8 mouse cellular contexts compared by ENCODE assay signal in the genomic region with DNA sequence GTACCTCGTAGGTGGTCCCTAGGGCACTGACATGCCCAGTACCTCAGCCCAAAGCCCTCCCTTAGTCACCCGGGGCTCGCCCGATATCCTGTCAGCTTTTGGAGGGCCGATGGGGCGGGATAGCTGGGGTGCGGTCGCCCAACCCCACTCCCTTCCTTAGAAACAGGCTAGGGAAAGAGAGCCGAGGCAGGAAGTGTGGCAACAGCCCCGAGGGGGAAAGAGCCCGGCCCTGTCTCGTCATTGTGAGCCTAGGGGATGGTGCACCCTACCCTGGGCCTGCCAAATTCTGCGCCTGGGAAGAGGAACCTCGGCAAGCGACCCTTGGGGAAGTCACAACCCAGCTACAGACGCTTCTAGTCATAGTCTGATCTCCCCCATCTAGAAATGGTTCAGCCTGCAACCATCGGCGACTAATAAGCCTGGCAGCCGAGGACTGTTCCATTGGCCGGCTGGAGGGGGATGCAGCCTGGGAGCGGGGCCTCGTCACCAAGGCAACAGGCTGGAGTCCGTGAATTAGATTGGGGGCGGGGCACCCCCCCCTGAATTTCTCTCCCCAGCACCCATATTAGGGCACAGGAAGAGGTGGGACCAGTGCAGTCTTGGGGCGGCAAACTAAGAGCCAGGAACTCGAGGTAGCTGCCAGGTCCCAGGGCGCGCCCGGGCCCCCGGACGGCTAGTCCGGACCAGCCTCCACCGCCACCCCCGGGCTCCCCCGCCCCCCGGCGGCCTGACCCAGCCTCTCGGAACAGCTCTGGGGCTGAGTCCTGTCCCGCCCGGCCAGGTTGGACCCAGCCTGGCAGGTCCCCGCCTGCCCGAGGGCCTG. TPM values are rescaled to one million over a fixed set of nuclear protein-coding genes. Genes with fewer than 3 reads are reported as not detected.
A peak's percentile ranks its signal among the peaks of the same experiment; 100 is the strongest.
DNase-seq lines count a peak whose midpoint lies in the region; ATAC-seq and TF ChIP-seq lines count a peak whose summit lies in the region.

No protein-coding gene starts in this region.

- intact Hi-C loops in heart, postnatal 25 days (cut with DNase I): loop anchor here (5.0 kb wide), 2 partner anchors 318 to 452 kb away; partner anchors contain the start of genes 4921524J17Rik and Ier2

- H3K4me2 ChIP-seq in forebrain, embryonic 15.5 days (replicated peaks): peak overlapping the region; percentile 90
- peak overlapping the region; percentile 99 for H3K4me2 ChIP-seq in neural tube, embryonic 15.5 days

- TF ChIP-seq POLR2A in lung, adult 2 months (IDR thresholded peaks at IDR 0.05; ENCODE audit: borderline replicate concordance, extremely low read depth, low read depth, low read length): peak; percentile 52; the same call in 1 of the 2 replicates

- no peaks in the 10 kb centered on the region for H3K36me3 ChIP-seq in ES-E14 (ENCODE audit: control insufficient read depth, insufficient read depth, low read length, poor library complexity, severe bottlenecking)
- H3K36me3 ChIP-seq in forebrain, embryonic 15.5 days: 0 out of 2 replicates have a peak, but pooled peaks cover 5% of the 10 kb centered on the region
- H3K36me3 ChIP-seq in neural tube, embryonic 15.5 days: peaks cover 5% of the 10 kb centered on the region

- no peak for DNase-seq in ES-E14 (ENCODE audit: low read depth, low spot score)
- peak; percentile 90 for DNase-seq in cerebellum, adult 11-12 months
- peak; percentile 93 for DNase-seq in heart, postnatal 25 days (ENCODE audit: low spot score)
- peak; percentile 95 to 96 for DNase-seq in layer of hippocampus, adult 2 months (ENCODE audit: low spot score in 2 of 2)
- peak; percentile 88 for DNase-seq in lung, adult 2 months
- peak; percentile 86 for DNase-seq in testis, postnatal 14 days (ENCODE audit: low spot score)

- peak overlapping the region; percentile 64 to 77 for H3K4me3 ChIP-seq in ES-E14 (ENCODE audit: insufficient read depth in 1 of 2, low read depth in 1 of 2, low read length in 2 of 2, poor library complexity in 1 of 2, severe bottlenecking in 1 of 2)
- H3K4me3 ChIP-seq in forebrain, embryonic 15.5 days: peak overlapping the region; percentile 33
- peak overlapping the region; percentile 85 for H3K4me3 ChIP-seq in layer of hippocampus, adult 2 months
- peak overlapping the region; percentile 60 for H3K4me3 ChIP-seq in lung, adult 2 months (replicated peaks; ENCODE audit: extremely low read depth, low read depth, low read length)
- H3K4me3 ChIP-seq in neural tube, embryonic 15.5 days (replicated peaks): peak overlapping the region; percentile 59

- WGBS in forebrain, embryonic 15.5 days: 3% methylated on average over 42 of the region's 42 CpGs
- 1% methylated on average over 33 of the region's 42 CpGs for WGBS in lung, adult 2 months
- WGBS in neural tube, embryonic 15.5 days: 3% methylated on average over 40 of the region's 42 CpGs

- H3K4me1 ChIP-seq in ES-E14 (ENCODE audit: control insufficient read depth in 2 of 2, insufficient read depth in 2 of 2, low read length in 2 of 2, poor library complexity in 1 of 2): peaks cover 11 to 25% of the 10 kb centered on the region in 2 experiments; a peak in 3 of 4 replicates
- peaks cover 67% of the 10 kb centered on the region for H3K4me1 ChIP-seq in forebrain, embryonic 15.5 days
- H3K4me1 ChIP-seq in lung, adult 2 months (ENCODE audit: control insufficient read depth, insufficient read depth, low read length): peaks cover 49% of the 10 kb centered on the region
- peaks cover 69% of the 10 kb centered on the region for H3K4me1 ChIP-seq in neural tube, embryonic 15.5 days

- peak; percentile 33; the same call in 1 of the 2 replicates for ATAC-seq in forebrain, embryonic 15.5 days (replicated peaks)
- peak; percentile 48 for ATAC-seq in neural tube, embryonic 15.5 days (ENCODE audit: low FRiP score)

- no peak for TF ChIP-seq CTCF in layer of hippocampus, adult 2 months (conservative IDR thresholded peaks at IDR 0.05)
- no peak for TF ChIP-seq CTCF in lung, adult 2 months (IDR thresholded peaks at IDR 0.05; ENCODE audit: insufficient read depth, low read length)

- no peaks in the 10 kb centered on the region for H3K9me3 ChIP-seq in ES-E14 (ENCODE audit: control insufficient read depth, insufficient read depth, low read depth, low read length)
- H3K9me3 ChIP-seq in forebrain, embryonic 15.5 days: no peaks in the 10 kb centered on the region
- H3K9me3 ChIP-seq in neural tube, embryonic 15.5 days (replicated peaks): no peaks in the 10 kb centered on the region

- peak overlapping the region; percentile 70 for H3K27ac ChIP-seq in ES-E14 (ENCODE audit: insufficient read depth, low read depth, low read length, poor library complexity, severe bottlenecking)
- peak overlapping the region; percentile 31 for H3K27ac ChIP-seq in forebrain, embryonic 15.5 days (replicated peaks)
- H3K27ac ChIP-seq in layer of hippocampus, adult 2 months: peak overlapping the region; percentile 99
- H3K27ac ChIP-seq in neural tube, embryonic 15.5 days (replicated peaks): peak overlapping the region; percentile 65

- peak overlapping the region; percentile 57 for H3K9ac ChIP-seq in ES-E14 (ENCODE audit: insufficient read depth, low read depth, low read length, poor library complexity, severe bottlenecking)
- H3K9ac ChIP-seq in forebrain, embryonic 15.5 days (replicated peaks): peak overlapping the region; percentile 1; the same call in 1 of the 2 replicates
- H3K9ac ChIP-seq in neural tube, embryonic 15.5 days (replicated peaks): peak overlapping the region; percentile 48

- H3K27me3 ChIP-seq in forebrain, embryonic 15.5 days: peaks cover 13% of the 10 kb centered on the region; the same call in 1 of the 2 replicates
- H3K27me3 ChIP-seq in neural tube, embryonic 15.5 days (replicated peaks): peaks cover 10% of the 10 kb centered on the region

- in situ Hi-C loops in ES-E14 (cut with MboI; ENCODE audit: low sequenced_read_pairs in 2 of 2, unreplicated experiment in 2 of 2): no loop called here

TF ChIP-seq in ES-E14, 5 proteins besides CTCF, POLR2A, EP300 and RAD21:
- no peak for TF ChIP-seq ZC3H11A (IDR thresholded peaks at IDR 0.05; ENCODE audit: borderline replicate concordance, low read depth, low read length)
- TF ChIP-seq HCFC1 (IDR thresholded peaks at IDR 0.05; ENCODE audit: borderline replicate concordance, insufficient read depth, low read length): 0 out of 2 replicates have a peak, but pooled peaks have one; percentile 46
TF ChIP-seq in ES-E14: peak in this region for 1.

RNA-seq across cellular contexts. Expression of gene Junb, which starts 1.3 kb away (rescaled TPM):
- 53.8 and 57.6 TPM in 2 replicates for total RNA-seq in ES-E14 (2012; rRNA removed)
- 7.6 TPM in 2 replicates for polyA plus RNA-seq in forebrain, embryonic 15.5 days (2015; fragmentation: Nextera tagmentation; extraction: Ambion mirVana)
- 10 to 100 TPM; 13.8 to 17.2 TPM for total RNA-seq in heart, postnatal 25 days (2021)
- total RNA-seq in layer of hippocampus, adult 2 months (2021): 10 to 100 TPM; 57.7 to 63.0 TPM
- 80.8 and 125 TPM in 2 replicates for polyA plus RNA-seq in lung, adult 2 months (2012; rRNA removed)
- polyA plus RNA-seq in neural tube, embryonic 15.5 days (2015; fragmentation: Nextera tagmentation; extraction: Ambion mirVana): 9.4 and 15.1 TPM in 2 replicates

RNA-seq across cellular contexts. Expression of gene Rnaseh2a, which starts 10.2 kb away (rescaled TPM):
- 160 and 174 TPM in 2 replicates for total RNA-seq in ES-E14 (2012; rRNA removed)
- polyA plus RNA-seq in forebrain, embryonic 15.5 days (2015; fragmentation: Nextera tagmentation; extraction: Ambion mirVana): 96.4 and 98.5 TPM in 2 replicates
- 10 to 100 TPM; 45.2 to 48.2 TPM for total RNA-seq in heart, postnatal 25 days (2021)
- 10 to 100 TPM; 43.0 to 46.9 TPM for total RNA-seq in layer of hippocampus, adult 2 months (2021)
- 27.4 and 30.4 TPM in 2 replicates for polyA plus RNA-seq in lung, adult 2 months (2012; rRNA removed)
- polyA plus RNA-seq in neural tube, embryonic 15.5 days (2015; fragmentation: Nextera tagmentation; extraction: Ambion mirVana): 55.0 and 81.5 TPM in 2 replicates

RNA-seq across cellular contexts. Expression of gene Prdx2, which starts 10.4 kb away (rescaled TPM):
- total RNA-seq in ES-E14 (2012; rRNA removed): 259 and 328 TPM in 2 replicates
- 1,445 and 1,467 TPM in 2 replicates for polyA plus RNA-seq in forebrain, embryonic 15.5 days (2015; fragmentation: Nextera tagmentation; extraction: Ambion mirVana)
- total RNA-seq in heart, postnatal 25 days (2021): 100 to 1,000 TPM; 650 to 659 TPM
- 100 to 1,000 TPM; 323 to 345 TPM for total RNA-seq in layer of hippocampus, adult 2 months (2021)
- 93.2 and 117 TPM in 2 replicates for polyA plus RNA-seq in lung, adult 2 months (2012; rRNA removed)
- 930 and 1,070 TPM in 2 replicates for polyA plus RNA-seq in neural tube, embryonic 15.5 days (2015; fragmentation: Nextera tagmentation; extraction: Ambion mirVana)

RNA-seq across cellular contexts. Expression of gene Gm49661, which starts 10.6 kb away (rescaled TPM):
- not detected in 2 replicates for total RNA-seq in ES-E14 (2012; rRNA removed)
- not detected in 2 replicates for polyA plus RNA-seq in forebrain, embryonic 15.5 days (2015; fragmentation: Nextera tagmentation; extraction: Ambion mirVana)
- not detected for total RNA-seq in heart, postnatal 25 days (2021)
- not detected for total RNA-seq in layer of hippocampus, adult 2 months (2021)
- polyA plus RNA-seq in lung, adult 2 months (2012; rRNA removed): not detected in 2 replicates
- polyA plus RNA-seq in neural tube, embryonic 15.5 days (2015; fragmentation: Nextera tagmentation; extraction: Ambion mirVana): not detected in 2 replicates

RNA-seq across cellular contexts. Expression of gene Hook2, which starts 10.6 kb away (rescaled TPM):
- 28.6 and 52.9 TPM in 2 replicates for total RNA-seq in ES-E14 (2012; rRNA removed)
- 28.0 and 29.7 TPM in 2 replicates for polyA plus RNA-seq in forebrain, embryonic 15.5 days (2015; fragmentation: Nextera tagmentation; extraction: Ambion mirVana)
- total RNA-seq in heart, postnatal 25 days (2021): 1 to 10 TPM; 2.0 to 2.1 TPM
- 1 to 10 TPM; 9.2 to 10.0 TPM for total RNA-seq in layer of hippocampus, adult 2 months (2021)
- 9.5 and 10.5 TPM in 2 replicates for polyA plus RNA-seq in lung, adult 2 months (2012; rRNA removed)
- 33.9 and 37.2 TPM in 2 replicates for polyA plus RNA-seq in neural tube, embryonic 15.5 days (2015; fragmentation: Nextera tagmentation; extraction: Ambion mirVana)

Comparison
In these comparisons a context has a peak if more than half of its experiments do, and no peak if none do; other contexts are left out.
1. H3K27ac ChIP-seq: peak in every context shown above with its lines; median percentile 99 in layer of hippocampus, adult 2 months; 70 in ES-E14; 65 in neural tube, embryonic 15.5 days; 31 in forebrain, embryonic 15.5 days.
2. H3K4me3 ChIP-seq: peak in every context shown above with its lines; median percentile 85 in layer of hippocampus, adult 2 months; 70 in ES-E14; 60 in lung, adult 2 months; 59 in neural tube, embryonic 15.5 days; 33 in forebrain, embryonic 15.5 days.
3. H3K9ac ChIP-seq: peak in every context shown above with its lines; median percentile 57 in ES-E14; 48 in neural tube, embryonic 15.5 days; 1 in forebrain, embryonic 15.5 days.